Mouse (Mus musculus) left cerebral cortex, postnatal 4 days (tissue): ENCODE results near the gene Lrrc75b. TPM values are rescaled to one million over a fixed set of nuclear protein-coding genes. Genes with fewer than 3 reads are reported as not detected.
"Not testable (repeated sequence)": the region's sequence is repeated elsewhere in the genome, so short reads cannot be mapped to it uniquely, and the experiment has no call there.

Experiments
- DNase-seq: peaks from one replicate; pipeline ENCODE4 v3.0.0-alpha.2; 2022
- intact Hi-C: fragments of 180-260 bp; cut with DNase I; formaldehyde crosslinking; loops from one replicate; pipeline ENCODE4 v1.15.1; 2025
- total RNA-seq, 2 experiments: library from RNA; stranded (reverse); gene quantifications; 2 replicates each; pipeline ENCODE4 v1.2.3; 2021

Gene Lrrc75b
- total RNA-seq, 2 experiments from 2014 or later: 46.4 to 49.0 TPM

GRCm38 (mm10) chr10:75535423-75535822, 24.7 kb downstream of the Lrrc75b start:
- DNase-seq: no peak
- intact Hi-C loops: no loop called here

DNA sequence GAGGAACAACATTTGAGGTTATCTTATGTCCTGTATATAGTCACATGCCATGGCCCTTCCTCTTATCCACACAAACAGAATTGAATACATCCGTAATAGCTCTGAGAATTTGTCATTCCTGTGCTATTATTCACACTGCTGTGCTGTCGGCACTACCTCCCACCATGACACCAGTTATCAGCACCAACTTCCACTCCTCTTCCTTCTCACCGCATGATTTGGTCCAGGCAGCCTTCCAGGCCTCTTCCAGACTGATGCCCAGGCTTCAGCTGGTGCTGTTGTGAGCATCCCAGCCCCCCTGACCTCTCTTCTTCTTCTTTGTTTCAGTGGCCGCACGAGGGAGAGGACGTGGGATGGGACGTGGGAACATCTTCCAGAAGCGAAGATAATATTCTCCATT, 25.2 kb downstream of the Lrrc75b start:
- peak; percentile 84 for DNase-seq
- intact Hi-C loops: no loop called here

- DNase-seq: no peak
- intact Hi-C loops: no loop called here
Measured at GRCm38 (mm10) chr10:75534216-75534615, 25.9 kb downstream of the Lrrc75b start.

DNA sequence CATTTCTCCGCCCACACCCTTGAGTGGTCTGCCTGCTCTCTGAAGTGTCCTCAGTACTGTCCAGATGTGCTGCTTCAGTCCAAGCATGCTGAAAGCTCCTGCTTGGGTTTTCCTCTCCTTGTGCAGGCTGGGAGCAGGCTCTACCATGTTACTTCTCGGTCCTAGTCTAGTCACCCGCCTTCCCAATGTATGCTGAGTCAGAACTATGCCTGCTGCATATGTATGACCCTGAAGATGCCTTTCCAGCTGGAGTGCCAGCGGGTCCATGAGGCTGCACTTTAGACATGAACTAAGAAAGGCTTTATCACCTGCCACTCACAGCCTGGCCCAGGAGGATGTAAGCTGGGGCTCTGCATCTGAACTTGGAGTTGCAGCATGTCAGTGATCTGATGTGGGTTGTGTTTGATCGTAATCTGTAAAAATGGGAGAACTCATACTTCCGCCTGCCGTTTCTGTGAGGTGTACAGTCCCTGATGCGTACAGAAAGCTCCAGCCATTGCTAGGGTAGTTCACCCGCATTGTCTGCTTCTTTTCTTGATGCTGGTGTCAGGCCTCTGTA, 28.5 kb downstream of the Lrrc75b start:
- intact Hi-C loops: no loop called here
- DNase-seq: no peak

GRCm38 (mm10) chr10:75530322-75530721, 29.8 kb downstream of the Lrrc75b start:
- intact Hi-C loops: no loop called here
- no peak for DNase-seq

- intact Hi-C loops, DNase-seq: not testable (repeated sequence)
Measured at GRCm38 (mm10) chr10:75525450-75525849, 34.7 kb downstream of the Lrrc75b start.

DNA sequence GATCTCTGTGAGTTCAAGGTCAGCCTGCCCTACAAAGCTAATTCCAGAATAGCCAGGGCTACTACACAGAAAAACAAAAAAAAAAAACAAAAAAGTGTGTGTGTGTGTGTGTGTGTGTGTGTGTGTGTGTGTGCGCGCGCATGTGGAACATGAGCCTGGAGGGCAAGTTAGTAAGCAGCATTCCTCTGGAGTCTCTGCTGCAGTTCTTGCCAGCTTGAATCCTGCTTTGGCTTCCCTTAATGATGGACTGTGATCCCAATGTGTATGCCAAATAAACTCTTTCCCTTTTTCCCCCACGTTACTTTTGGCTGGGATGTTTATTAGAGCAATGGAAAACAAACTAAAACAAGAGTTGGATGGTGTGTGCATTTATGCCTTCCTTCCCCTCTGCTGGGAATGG, 38.5 kb downstream of the Lrrc75b start:
- DNase-seq: no peak
- intact Hi-C loops: no loop called here

GRCm38 (mm10) chr10:75520581-75520980, 39.5 kb downstream of the Lrrc75b start:
- no peak for DNase-seq
- intact Hi-C loops: no loop called here

DNA sequence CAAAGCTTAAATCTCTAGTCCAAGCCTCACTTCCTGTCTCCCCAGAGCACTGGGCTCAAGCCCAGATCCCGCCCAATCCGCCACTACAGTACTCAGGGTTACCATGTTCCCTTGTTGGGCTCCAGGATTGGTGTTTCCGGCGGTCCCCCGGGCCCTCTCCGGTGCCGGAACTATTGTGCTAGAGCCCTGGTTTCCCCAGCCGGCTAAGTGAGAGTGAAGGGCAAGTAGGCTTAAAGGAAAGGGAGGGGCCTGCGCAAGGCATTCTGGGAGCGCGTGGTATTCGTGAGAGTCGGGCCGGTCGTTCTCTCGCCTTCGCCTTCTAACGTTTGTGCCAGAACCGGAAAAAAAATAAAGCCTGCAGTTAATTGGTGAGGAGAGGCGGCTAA, 42.4 kb downstream of the Lrrc75b start, which contains the start of gene Gucd1:
Gene Gucd1, minus strand, starts transcription at position 215 of the 386 bp plus-strand sequence.
- intact Hi-C loops: no loop called here
- DNase-seq: peak; percentile 98

DNA sequence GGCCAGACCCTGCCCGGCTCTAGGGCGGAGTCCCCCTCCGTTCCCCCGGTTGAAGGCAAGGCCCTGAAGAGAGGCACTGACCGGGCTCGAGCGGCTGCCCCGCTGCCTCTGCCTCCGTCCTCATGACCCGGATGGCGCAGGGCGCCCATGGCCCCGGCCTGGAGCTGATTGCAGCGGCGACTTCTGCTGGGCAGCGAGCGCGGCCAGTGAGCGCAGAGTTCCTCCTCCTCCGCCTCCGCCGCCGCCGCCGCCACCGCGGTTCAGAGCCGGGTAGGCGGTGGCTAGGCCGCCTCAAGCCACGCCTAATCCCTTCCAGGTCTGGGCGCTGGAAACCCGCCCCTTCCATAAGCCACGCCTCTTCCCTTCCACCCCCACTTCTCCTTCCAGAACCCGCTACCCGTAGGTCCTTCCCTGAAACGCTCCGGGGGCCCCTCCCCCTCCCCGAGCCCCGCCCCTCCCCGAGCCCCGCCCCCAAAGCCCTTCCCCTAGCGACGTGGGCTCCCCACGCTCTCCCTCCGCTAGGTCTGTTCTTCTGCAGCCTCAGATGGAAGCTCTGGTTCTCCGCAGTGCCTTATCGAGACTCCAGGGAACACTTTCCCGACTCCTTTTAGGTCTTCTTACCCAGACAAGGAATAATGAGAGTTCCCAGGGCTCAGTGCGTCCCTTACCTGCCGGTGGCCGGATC, 42.9 kb downstream of the Lrrc75b start, which contains the start of gene Snrpd3:
Gene Snrpd3, plus strand, starts transcription at position 479 of the 685 bp plus-strand sequence.
- peak; percentile 94 for DNase-seq
- intact Hi-C loops: no loop called here

GRCm38 (mm10) chr10:75516724-75517072, 43.4 kb downstream of the Lrrc75b start:
- intact Hi-C loops: no loop called here

DNA sequence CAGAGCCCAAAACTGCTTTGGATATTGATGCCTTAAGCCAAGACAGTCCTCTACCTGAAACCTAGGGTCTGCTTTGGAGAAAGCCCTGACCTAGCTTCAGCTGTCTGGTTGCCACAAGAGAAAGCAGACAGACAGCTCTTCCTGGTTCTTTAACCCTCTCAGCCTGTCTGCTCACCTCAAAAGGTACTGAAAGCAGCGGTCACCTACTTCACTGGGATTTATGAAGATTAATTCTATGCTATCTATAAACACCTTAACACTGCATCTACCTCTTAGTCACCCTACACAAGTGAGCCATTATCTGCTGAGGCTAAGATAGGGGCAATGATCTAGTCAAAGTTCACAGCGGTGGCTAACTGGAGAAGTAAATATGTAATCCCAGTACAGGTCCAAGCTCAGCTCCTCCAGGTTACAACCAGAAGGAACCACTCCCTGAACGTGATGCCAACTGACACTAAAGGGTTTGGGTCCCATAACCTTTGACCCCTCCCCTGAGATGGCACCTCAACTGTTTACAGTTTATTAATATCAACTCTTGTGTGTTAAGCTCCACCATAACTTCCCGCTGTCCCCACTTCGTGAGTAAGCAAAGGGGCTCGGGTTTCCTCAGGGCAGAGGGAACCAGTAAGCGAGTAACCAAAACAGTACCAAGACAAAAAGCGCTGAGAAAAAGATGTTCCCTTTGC, 43.9 kb downstream of the Lrrc75b start:
- intact Hi-C loops: no loop called here
- DNase-seq: no peak

More at GRCm38 (mm10) chr10:75516724-75517072, 43.4 kb downstream of the Lrrc75b start:
- no peak for DNase-seq

- intact Hi-C loops: no loop called here
- no peak for DNase-seq
Measured at GRCm38 (mm10) chr10:75515216-75516037, 44.7 kb downstream of the Lrrc75b start.

DNA sequence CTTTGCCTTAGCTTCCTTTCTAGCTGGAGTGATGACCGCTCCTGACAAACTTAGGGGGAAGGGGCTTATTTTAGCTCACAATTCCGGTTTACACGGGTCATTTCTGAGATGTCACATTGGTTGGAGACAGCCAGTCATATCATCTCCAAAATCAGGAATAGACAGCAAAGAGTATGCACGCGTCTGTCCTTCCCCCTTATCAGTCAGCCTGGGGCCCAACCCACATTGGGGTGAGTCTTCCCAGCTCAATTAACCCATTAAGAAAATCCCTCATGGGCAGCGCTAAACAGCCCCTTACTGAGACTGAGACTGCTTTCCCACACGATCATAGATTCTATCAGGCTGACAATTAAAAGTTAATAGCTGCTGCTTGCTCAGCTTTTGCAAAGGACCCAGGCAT, 45.8 kb downstream of the Lrrc75b start:
- no peak for DNase-seq
- intact Hi-C loops: no loop called here

- no peak for DNase-seq
- intact Hi-C loops: no loop called here
Measured at GRCm38 (mm10) chr10:75513306-75514067, 46.6 kb downstream of the Lrrc75b start.

GRCm38 (mm10) chr10:75512796-75513195, 47.3 kb downstream of the Lrrc75b start:
- no peak for DNase-seq

DNA sequence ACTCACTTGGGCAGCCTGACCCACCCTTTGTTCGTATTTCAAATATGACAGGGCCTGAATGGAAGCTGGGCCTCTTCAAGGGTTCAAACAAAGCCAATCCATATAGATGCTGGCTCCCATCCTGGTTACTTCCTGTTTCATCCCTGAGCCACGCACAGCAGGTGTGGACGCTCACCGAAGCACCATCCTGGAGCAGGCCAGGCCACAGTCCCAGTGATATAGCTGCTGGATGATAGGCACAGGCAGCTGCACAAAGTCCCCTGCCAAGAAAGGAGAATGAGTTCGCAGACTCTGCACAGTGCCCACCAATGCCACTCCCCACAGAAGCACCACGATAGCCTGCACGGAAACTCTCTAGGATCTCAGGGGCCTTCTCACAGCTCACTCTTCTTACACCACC, 48.2 kb downstream of the Lrrc75b start:
- intact Hi-C loops: no loop called here
- no peak for DNase-seq

More at GRCm38 (mm10) chr10:75512796-75513195, 47.3 kb downstream of the Lrrc75b start:
- intact Hi-C loops: no loop called here

GRCm38 (mm10) chr10:75511060-75511459, 49.1 kb downstream of the Lrrc75b start:
- no peak for DNase-seq
- intact Hi-C loops: no loop called here

GRCm38 (mm10) chr10:75510446-75510845, 49.7 kb downstream of the Lrrc75b start:
- peak; percentile 34 for DNase-seq
- intact Hi-C loops: no loop called here

- intact Hi-C loops, DNase-seq: not testable (repeated sequence)
Measured at GRCm38 (mm10) chr10:75505928-75506327, 54.2 kb downstream of the Lrrc75b start.
